In genomic region chr17:53661056-53661840, GRCm38 (mm10) we compare ENCODE assay signal across 23 mouse cellular contexts. TPM values are rescaled to one million over a fixed set of nuclear protein-coding genes. Genes with fewer than 3 reads are reported as not detected.
DNase-seq lines count a peak whose midpoint lies in the region; ATAC-seq and TF ChIP-seq lines count a peak whose summit lies in the region.
"Had no signal": no experiment of that assay in that cellular context is flagged by ENCODE, and none has a peak within 500 bp of the region (broad histone marks: within the 10 kb centered on the region; RNA-seq: fewer than 3 reads in every experiment).

No protein-coding gene starts in this region.

- DNase-seq in forebrain, postnatal 0 days: no peak
- DNase-seq in heart, adult 8-10 months (ENCODE audit: low spot score): no peak
- DNase-seq in brain, adult 2 months (ENCODE audit: low read depth, low spot score): peak; percentile 64
- peak; percentile 44 for DNase-seq in heart, postnatal 0 days (ENCODE audit: low spot score)
- no peak for DNase-seq in kidney, postnatal 25 days
- DNase-seq in layer of hippocampus, postnatal 36 days: no peak
- DNase-seq: adrenal gland, postnatal 10 days; cerebellum, postnatal 36 days; embryo, embryonic 11 days; gastrocnemius, postnatal 25 days; kidney, postnatal 36 days; lung, adult 2 months; lung, postnatal 14 days; thymus, postnatal 25 days had no signal

- H3K27ac ChIP-seq in forebrain, postnatal 0 days (ENCODE audit: low read depth, low read length): no peak overlapping the region
- H3K27ac ChIP-seq in forebrain, embryonic 16.5 days (ENCODE audit: low read length): no peak overlapping the region
- no peak overlapping the region for H3K27ac ChIP-seq in heart, embryonic 16.5 days (ENCODE audit: low read length)
- 0 out of 2 replicates have a peak overlapping the region, but pooled peaks have one; percentile 32 for H3K27ac ChIP-seq in heart, postnatal 0 days (ENCODE audit: low read depth)
- H3K27ac ChIP-seq: embryonic facial prominence, embryonic 15.5 days; hindbrain, embryonic 15.5 days; limb, embryonic 13.5 days; liver, embryonic 12.5 days; midbrain, embryonic 12.5 days; stomach, embryonic 15.5 days had no signal

- no peaks in the 10 kb centered on the region for H3K27me3 ChIP-seq in forebrain, postnatal 0 days (ENCODE audit: insufficient read depth, low read length)
- no peaks in the 10 kb centered on the region for H3K27me3 ChIP-seq in forebrain, embryonic 16.5 days (replicated peaks; ENCODE audit: control insufficient read depth, insufficient read depth, low read length)
- no peaks in the 10 kb centered on the region for H3K27me3 ChIP-seq in heart, embryonic 16.5 days (ENCODE audit: control insufficient read depth, insufficient read depth, low read length)
- no peaks in the 10 kb centered on the region for H3K27me3 ChIP-seq in heart, postnatal 0 days (ENCODE audit: control insufficient read depth, insufficient read depth, low read length)
- H3K27me3 ChIP-seq: embryonic facial prominence, embryonic 15.5 days; hindbrain, embryonic 15.5 days; limb, embryonic 13.5 days; liver, embryonic 12.5 days; midbrain, embryonic 12.5 days; stomach, embryonic 15.5 days had no signal

- no peak overlapping the region for H3K4me3 ChIP-seq in forebrain, postnatal 0 days (ENCODE audit: low read depth, low read length)
- no peak overlapping the region for H3K4me3 ChIP-seq in forebrain, embryonic 16.5 days (replicated peaks; ENCODE audit: low read length)
- no peak overlapping the region for H3K4me3 ChIP-seq in heart, embryonic 16.5 days (ENCODE audit: low read length)
- no peak overlapping the region for H3K4me3 ChIP-seq in heart, postnatal 0 days (ENCODE audit: low read depth, low read length)
- H3K4me3 ChIP-seq: embryonic facial prominence, embryonic 15.5 days; hindbrain, embryonic 15.5 days; limb, embryonic 13.5 days; liver, embryonic 12.5 days; midbrain, embryonic 12.5 days; stomach, embryonic 15.5 days had no signal

- H3K9me3 ChIP-seq in forebrain, postnatal 0 days (ENCODE audit: low read length): no peaks in the 10 kb centered on the region
- no peaks in the 10 kb centered on the region for H3K9me3 ChIP-seq in forebrain, embryonic 16.5 days (ENCODE audit: control insufficient read depth, low read length)
- H3K9me3 ChIP-seq in heart, embryonic 16.5 days (replicated peaks; ENCODE audit: control insufficient read depth, low read length): no peaks in the 10 kb centered on the region
- no peaks in the 10 kb centered on the region for H3K9me3 ChIP-seq in heart, postnatal 0 days (replicated peaks; ENCODE audit: control insufficient read depth, low read length)
- H3K9me3 ChIP-seq: embryonic facial prominence, embryonic 15.5 days; hindbrain, embryonic 15.5 days; limb, embryonic 13.5 days; liver, embryonic 12.5 days; midbrain, embryonic 12.5 days; stomach, embryonic 15.5 days had no signal

- peak; percentile 8; the same call in 1 of the 2 replicates for ATAC-seq in forebrain, postnatal 0 days
- no peak for ATAC-seq in forebrain, embryonic 16.5 days
- ATAC-seq in heart, embryonic 16.5 days (replicated peaks; ENCODE audit: extremely low read depth, insufficient read depth, low FRiP score): peak; percentile 69
- peak; percentile 70 for ATAC-seq in heart, postnatal 0 days (ENCODE audit: insufficient read depth, low read depth)
- ATAC-seq: intestine, postnatal 0 days; liver, embryonic 12.5 days had no signal

- peaks cover 8% of the 10 kb centered on the region for H3K36me3 ChIP-seq in forebrain, postnatal 0 days (ENCODE audit: insufficient read depth)
- no peaks in the 10 kb centered on the region for H3K36me3 ChIP-seq in forebrain, embryonic 16.5 days (ENCODE audit: control insufficient read depth, insufficient read depth)
- peaks cover 15% of the 10 kb centered on the region for H3K36me3 ChIP-seq in heart, embryonic 16.5 days (ENCODE audit: control insufficient read depth, insufficient read depth)
- peaks cover 78% of the 10 kb centered on the region for H3K36me3 ChIP-seq in heart, postnatal 0 days (replicated peaks; ENCODE audit: control insufficient read depth, insufficient read depth, low read length)
- H3K36me3 ChIP-seq: stomach, embryonic 15.5 days had no signal

- WGBS in forebrain, postnatal 0 days: 54% methylated on average over 6 of the region's 6 CpGs
- 59% methylated on average over 6 of the region's 6 CpGs for WGBS in forebrain, embryonic 16.5 days
- 45% methylated on average over 6 of the region's 6 CpGs for WGBS in heart, embryonic 16.5 days
- WGBS in heart, postnatal 0 days: 33% methylated on average over 6 of the region's 6 CpGs

- TF ChIP-seq EP300 in heart, postnatal 0 days (IDR thresholded peaks at IDR 0.05; ENCODE audit: low read depth): no peak

- H3K9ac ChIP-seq in forebrain, postnatal 0 days: no peak overlapping the region
- no peak overlapping the region for H3K9ac ChIP-seq in forebrain, embryonic 16.5 days (replicated peaks; ENCODE audit: low read depth, low read length)
- no peak overlapping the region for H3K9ac ChIP-seq in heart, embryonic 16.5 days (ENCODE audit: low read length)
- no peak overlapping the region for H3K9ac ChIP-seq in heart, postnatal 0 days (replicated peaks; ENCODE audit: low read depth, low read length)
- H3K9ac ChIP-seq: embryonic facial prominence, embryonic 15.5 days; hindbrain, embryonic 15.5 days; limb, embryonic 13.5 days; liver, embryonic 12.5 days; midbrain, embryonic 12.5 days; stomach, embryonic 15.5 days had no signal

- no peaks in the 10 kb centered on the region for H3K4me1 ChIP-seq in forebrain, postnatal 0 days (ENCODE audit: insufficient read depth)
- H3K4me1 ChIP-seq in forebrain, embryonic 16.5 days (replicated peaks; ENCODE audit: control insufficient read depth, insufficient read depth, low read length): peaks cover 13% of the 10 kb centered on the region
- H3K4me1 ChIP-seq in heart, embryonic 16.5 days (ENCODE audit: control insufficient read depth, insufficient read depth, low read length): 0 out of 2 replicates have a peak, but pooled peaks cover 4% of the 10 kb centered on the region
- peaks cover 5% of the 10 kb centered on the region; the same call in 1 of the 2 replicates for H3K4me1 ChIP-seq in heart, postnatal 0 days (ENCODE audit: control insufficient read depth, insufficient read depth)
- H3K4me1 ChIP-seq: embryonic facial prominence, embryonic 15.5 days; limb, embryonic 13.5 days; stomach, embryonic 15.5 days had no signal

- no peak overlapping the region for H3K4me2 ChIP-seq in forebrain, postnatal 0 days (ENCODE audit: low read depth)
- no peak overlapping the region for H3K4me2 ChIP-seq in forebrain, embryonic 16.5 days (ENCODE audit: low read length)
- H3K4me2 ChIP-seq in heart, embryonic 16.5 days (ENCODE audit: low read depth, low read length): no peak overlapping the region
- H3K4me2 ChIP-seq in heart, postnatal 0 days (ENCODE audit: low read depth, low read length): no peak overlapping the region
- H3K4me2 ChIP-seq: embryonic facial prominence, embryonic 15.5 days; hindbrain, embryonic 15.5 days; limb, embryonic 13.5 days; liver, embryonic 12.5 days; midbrain, embryonic 12.5 days; stomach, embryonic 15.5 days had no signal

- TF ChIP-seq CTCF in forebrain, postnatal 0 days (IDR thresholded peaks at IDR 0.05; ENCODE audit: low read depth): no peak
- TF ChIP-seq CTCF in heart, postnatal 0 days (IDR thresholded peaks at IDR 0.05; ENCODE audit: low read depth): no peak

RNA-seq across cellular contexts. Expression of gene Sgo1, which starts 27.9 kb away (rescaled TPM):
- 1.4 and 3.1 TPM in 2 replicates for total RNA-seq in forebrain, postnatal 0 days (2014; rRNA removed)
- polyA plus RNA-seq in forebrain, postnatal 0 days (2015; fragmentation: Nextera tagmentation; extraction: Ambion mirVana): 3.7 and 4.0 TPM in 2 replicates
- 11.1 and 13.4 TPM in 2 replicates for polyA plus RNA-seq in forebrain, embryonic 16.5 days (2015; fragmentation: Nextera tagmentation; extraction: Ambion mirVana)
- 16.4 and 16.8 TPM in 2 replicates for polyA plus RNA-seq in heart, embryonic 16.5 days (2015; fragmentation: Nextera tagmentation; extraction: Ambion mirVana)
- total RNA-seq in heart, adult 8-10 months (2022): under 1 TPM in 2 of 4 experiments, not detected in 2; 0.08 to 0.09 TPM
- 1.3 and 4.8 TPM in 2 replicates for total RNA-seq in heart, postnatal 0 days (2014; rRNA removed; ENCODE audit: low replicate concordance)
- 6.1 and 8.3 TPM in 2 replicates for polyA plus RNA-seq in heart, postnatal 0 days (2015; fragmentation: Nextera tagmentation; extraction: Ambion mirVana)
- total RNA-seq in layer of hippocampus, postnatal 36 days (2021): under 1 TPM in 1 of 2 experiments, not detected in 1; 0.73 TPM

Comparison
In these comparisons a context has a peak if more than half of its experiments do, and no peak if none do; other contexts are left out.
1. DNase-seq: peak in brain, adult 2 months (single experiment) and heart, postnatal 0 days (single experiment); none in forebrain, postnatal 0 days (single experiment), heart, adult 8-10 months (single experiment), kidney, postnatal 25 days (0 of 2) and layer of hippocampus, postnatal 36 days (0 of 2).